Mouse (Mus musculus): ENCODE measurements at regions not wholly inside any gene's neighbourhood (a gene's known extent, or its start where the extent isn't known, plus 50 kb on each side); places are given as distances from the start of the nearest gene placed in this dataset.
A peak's percentile ranks its signal among the peaks of the same experiment; 100 is the strongest.
"Not testable (repeated sequence)": the region's sequence is repeated elsewhere in the genome, so short reads cannot be mapped to it uniquely, and the experiment has no call there.

- DNase-seq (ENCODE audit: low read depth, low spot score): not testable (repeated sequence)
These were observed 112.3 kb downstream of the Nus1 start for GRCm38 (mm10) chr10:52529661-52530060.

- no peak for DNase-seq (ENCODE audit: low read depth, low spot score)
These were observed 113.5 kb downstream of the Nus1 start for GRCm38 (mm10) chr10:52530846-52531245.

GRCm38 (mm10) chr10:52533278-52533892 lies 116.0 kb downstream of the Nus1 start:
- no peak for DNase-seq (ENCODE audit: low read depth, low spot score)

- DNase-seq (ENCODE audit: low read depth, low spot score): peak; percentile 52
These were observed 116.5 kb downstream of the Nus1 start for GRCm38 (mm10) chr10:52533893-52534287.

- DNase-seq (ENCODE audit: low read depth, low spot score): no peak
These were observed 128.2 kb downstream of the Nus1 start for GRCm38 (mm10) chr10:52545566-52545965.

DNA sequence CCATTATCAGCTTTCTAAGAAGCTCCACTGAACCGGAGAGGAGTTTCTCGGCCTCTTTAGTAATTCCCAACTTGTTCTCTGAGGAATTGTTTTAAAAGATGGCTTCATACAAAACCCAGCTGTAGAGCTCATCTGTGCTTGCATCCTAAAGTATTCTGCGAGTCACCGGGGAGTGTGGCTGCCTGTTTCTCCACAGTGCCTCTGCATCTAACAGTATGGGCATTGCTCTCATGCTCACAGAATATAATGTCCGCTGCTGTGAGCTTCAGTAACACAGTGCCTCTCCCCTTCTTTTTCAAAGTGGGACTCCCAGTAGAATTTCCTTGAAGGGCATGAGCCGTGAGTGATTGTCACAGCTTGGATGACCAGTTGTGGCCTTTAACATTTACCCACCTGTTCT lies 113.0 kb upstream of the Slc35f1 start:
- DNase-seq (ENCODE audit: low read depth, low spot score): no peak

- no peak for DNase-seq (ENCODE audit: low read depth, low spot score)
These were observed 112.5 kb upstream of the Slc35f1 start for GRCm38 (mm10) chr10:52577795-52578194.

DNA sequence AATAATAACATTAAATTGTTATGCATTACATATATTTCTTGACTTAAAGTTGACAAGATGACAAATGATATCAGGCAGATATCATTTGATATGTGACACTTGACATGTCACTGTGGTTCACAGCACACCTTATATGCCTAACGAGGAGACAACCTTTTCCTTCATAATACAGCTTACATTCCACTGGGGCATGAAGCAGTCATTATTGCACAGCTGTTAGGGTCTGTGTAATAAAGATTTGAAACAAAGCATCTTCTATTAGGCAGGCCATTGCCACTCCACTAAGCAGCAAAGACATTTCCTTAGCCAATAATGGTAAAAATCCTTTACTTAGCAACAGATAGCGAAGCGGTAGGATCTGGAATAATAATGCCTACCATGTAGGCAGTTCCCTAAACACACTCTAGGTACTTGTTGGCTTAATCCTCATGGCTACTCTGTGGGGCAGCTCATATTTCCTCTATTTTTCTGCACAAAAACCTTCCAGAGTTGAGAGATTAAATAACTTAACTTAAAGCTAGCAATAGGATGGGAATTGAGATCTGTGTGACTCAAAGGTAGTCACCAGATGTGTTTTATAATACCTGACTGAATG lies 112.0 kb upstream of the Slc35f1 start:
- DNase-seq (ENCODE audit: low read depth, low spot score): no peak

DNA sequence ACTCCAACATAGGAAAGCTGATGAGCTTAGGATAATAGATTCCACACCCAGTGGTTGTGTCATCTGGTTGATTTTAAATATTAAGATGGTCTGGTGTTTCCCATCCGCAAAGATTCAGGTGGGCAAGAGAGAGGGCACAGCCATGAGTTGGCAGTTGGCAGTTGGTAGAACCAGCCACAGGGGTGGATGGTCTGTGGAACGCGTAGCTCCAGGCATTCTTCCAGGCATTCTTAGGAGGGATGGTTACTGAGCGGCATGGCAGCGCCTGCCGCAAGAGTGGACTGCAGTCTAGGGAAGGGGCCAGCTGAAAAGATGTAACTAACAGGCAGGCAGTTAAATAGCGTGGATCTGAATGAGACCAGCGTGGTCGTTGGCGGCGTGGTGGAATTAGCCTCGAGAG lies 96.6 kb upstream of the Slc35f1 start:
- no peak for DNase-seq (ENCODE audit: low read depth, low spot score)
